Mouse (Mus musculus): ENCODE results near the gene Itgb4.

DNA sequence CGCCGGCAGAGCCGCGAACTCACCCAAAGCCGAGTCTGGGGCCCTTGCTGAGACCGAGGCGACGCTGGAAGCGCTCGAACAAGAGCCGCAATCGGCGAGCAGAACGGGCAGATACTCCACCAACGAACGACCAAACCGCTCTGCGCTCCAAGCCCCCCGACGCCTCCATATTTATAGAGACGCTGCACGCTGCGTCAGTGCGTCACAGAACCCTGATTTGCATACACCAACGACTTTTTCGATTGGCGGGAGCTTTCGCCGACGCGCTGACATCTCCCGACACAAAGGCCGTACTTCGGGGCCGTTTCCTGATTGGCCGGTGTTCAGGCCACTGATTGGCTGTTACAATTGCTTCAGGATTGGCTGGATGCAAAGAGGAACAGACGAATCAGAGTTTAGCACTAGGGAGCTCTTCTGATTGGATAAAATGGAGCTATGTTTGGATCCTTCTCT, 49.9 kb downstream of the Itgb4 start:
- TF ChIP-seq CTCF (IDR thresholded peaks at IDR 0.05; ENCODE audit: control insufficient read depth, insufficient read depth, insufficient read length) (no peak), MAX (IDR thresholded peaks at IDR 0.05) (peak; percentile 71), USF1 (IDR thresholded peaks at IDR 0.05; ENCODE audit: low read depth) (no peak)
